Mouse (Mus musculus) hindbrain, embryonic 11.5 days (tissue): ENCODE measurements around the gene Krt31. TPM values are rescaled to one million over a fixed set of nuclear protein-coding genes. Genes with fewer than 3 reads are reported as not detected.

Experiments
- ATAC-seq: fragments of 200-750 bp; cut with Nextera tagmentation; 2 replicates; pipeline ENCODE4 v1.8.0; 2017; ENCODE audit warnings: mild to moderate bottlenecking, moderate TSS enrichment, moderate library complexity; ENCODE audit not compliant: low FRiP score
- DNase-seq: peaks from one replicate; pipeline ENCODE4 v3.0.0-alpha.2; 2015; ENCODE audit warnings: low spot score
- H3K27ac ChIP-seq: fragments of 300-500 bp; sonication (generic); 2 replicates; pipeline ENCODE4 v1.5.1; 2014; ENCODE audit warnings: mild to moderate bottlenecking, low read depth, low read length
- H3K27me3 ChIP-seq: fragments of 300-500 bp; sonication (generic); 2 replicates; pipeline ENCODE4 v1.6.1; 2014; ENCODE audit warnings: mild to moderate bottlenecking, low read length, moderate library complexity, mixed read lengths; ENCODE audit not compliant: control insufficient read depth, insufficient read depth
- H3K36me3 ChIP-seq: fragments of 300-500 bp; sonication (generic); 2 replicates; pipeline ENCODE4 v1.6.1; 2014; ENCODE audit warnings: mild to moderate bottlenecking, low read length, moderate library complexity, mixed read lengths; ENCODE audit not compliant: control insufficient read depth, insufficient read depth
- H3K4me1 ChIP-seq: fragments of 300-500 bp; sonication (generic); replicated peaks from 2 replicates; pipeline ENCODE4 v1.6.1; 2014; ENCODE audit warnings: low read length, mixed read lengths; ENCODE audit not compliant: control insufficient read depth, insufficient read depth
- H3K4me2 ChIP-seq: fragments of 300-500 bp; sonication (generic); replicated peaks from 2 replicates; pipeline ENCODE4 v1.6.1; 2014; ENCODE audit warnings: mild to moderate bottlenecking, low read depth, low read length
- H3K4me3 ChIP-seq: fragments of 300-500 bp; sonication (generic); 2 replicates; pipeline ENCODE4 v1.5.1; 2014; ENCODE audit warnings: low read depth, low read length
- H3K9ac ChIP-seq: fragments of 300-500 bp; sonication (generic); 2 replicates; pipeline ENCODE4 v1.6.1; 2014; ENCODE audit warnings: low read depth, low read length
- H3K9me3 ChIP-seq: fragments of 300-500 bp; sonication (generic); 2 replicates; pipeline ENCODE4 v1.6.1; 2016; ENCODE audit warnings: low read length; ENCODE audit not compliant: control insufficient read depth
- WGBS: fragments of 180-500 bp; shearing (Covaris S2); extraction: QIAGEN DNeasy Blood & Tissue Kit; methylation state at CpG from one replicate; pipeline ENCODE4 v1.1.7; 2014; 5-methylcytosine and 5-hydroxymethylcytosine counted together
- polyA plus RNA-seq: library from polyadenylated mRNA; unstranded; fragments of >200 nt; fragmentation: Nextera tagmentation; extraction: Ambion mirVana; gene quantifications from 2 replicates; pipeline ENCODE4 v1.2.1, GENCODE M21; 2014

Krt31 gene
- polyA plus RNA-seq, 1 experiment from 2014 or later, result not detected

GRCm38 (mm10) chr11:100058875-100059274, 8.5 kb upstream of the Krt31 start:
- Histone ChIP-seq H3K36me3 (no peaks in the 10 kb centered on the region), H3K27me3 (no peaks in the 10 kb centered on the region), H3K9ac (no peak overlapping the region), H3K9me3 (no peaks in the 10 kb centered on the region), H3K27ac (no peak overlapping the region), H3K4me1 (no peaks in the 10 kb centered on the region), H3K4me3 (no peak overlapping the region), H3K4me2 (no peak overlapping the region)
- DNase-seq, result peak; percentile 14
- 69% methylated on average over 8 of the region's 8 CpGs for WGBS
- ATAC-seq, result no peak

GRCm38 (mm10) chr11:100055686-100056655, 5.6 kb upstream of the Krt31 start:
- Histone ChIP-seq H3K27ac (no peak overlapping the region), H3K36me3 (no peaks in the 10 kb centered on the region), H3K4me3 (no peak overlapping the region), H3K4me2 (no peak overlapping the region), H3K9me3 (no peaks in the 10 kb centered on the region), H3K4me1 (no peaks in the 10 kb centered on the region), H3K9ac (no peak overlapping the region), H3K27me3 (no peaks in the 10 kb centered on the region)
- 83% methylated on average over 9 of the region's 9 CpGs for WGBS
- no peak for ATAC-seq
- DNase-seq, result no peak

GRCm38 (mm10) chr11:100047193-100047592, 3.2 kb downstream of the Krt31 start:
- no peak for ATAC-seq
- DNase-seq, result no peak
- H3K9ac ChIP-seq, result no peak overlapping the region
- no peaks in the 10 kb centered on the region for H3K36me3 ChIP-seq
- no peak overlapping the region for H3K4me2 ChIP-seq
- no peaks in the 10 kb centered on the region for H3K4me1 ChIP-seq
- H3K9me3 ChIP-seq, result no peaks in the 10 kb centered on the region
- 98% methylated on average over 2 of the region's 2 CpGs for WGBS
- H3K4me3 ChIP-seq, result no peak overlapping the region
- H3K27me3 ChIP-seq, result no peaks in the 10 kb centered on the region
- no peak overlapping the region for H3K27ac ChIP-seq

- ATAC-seq, result no peak
- WGBS, result 89% methylated on average over 6 of the region's 6 CpGs
Measured at GRCm38 (mm10) chr11:100046303-100046866, 4.0 kb downstream of the Krt31 start.

GRCm38 (mm10) chr11:100041454-100041853, 8.9 kb downstream of the Krt31 start, which contains the start of gene Krt34:
Gene Krt34 (minus strand): TSS chr11:100041554.
- no peak for DNase-seq
- Histone ChIP-seq H3K36me3 (no peaks in the 10 kb centered on the region), H3K4me2 (no peak within 1 kb of the TSS), H3K27me3 (no peaks in the 10 kb centered on the region), H3K4me1 (no peaks in the 10 kb centered on the region), H3K4me3 (no peak within 1 kb of the TSS), H3K9ac (no peak within 1 kb of the TSS), H3K27ac (no peak within 1 kb of the TSS), H3K9me3 (no peaks in the 10 kb centered on the region)
- ATAC-seq, result no peak
- 88% methylated on average over 6 of the region's 6 CpGs for WGBS

More at GRCm38 (mm10) chr11:100046303-100046866, 4.0 kb downstream of the Krt31 start:
- H3K27ac ChIP-seq, result no peak overlapping the region
- H3K4me3 ChIP-seq, result no peak overlapping the region
- H3K9ac ChIP-seq, result no peak overlapping the region
- DNase-seq, result no peak
- H3K27me3 ChIP-seq, result no peaks in the 10 kb centered on the region
- no peaks in the 10 kb centered on the region for H3K36me3 ChIP-seq
- no peaks in the 10 kb centered on the region for H3K4me1 ChIP-seq
- no peaks in the 10 kb centered on the region for H3K9me3 ChIP-seq
- H3K4me2 ChIP-seq, result no peak overlapping the region

- ATAC-seq, result no peak
- Histone ChIP-seq H3K9me3 (no peaks in the 10 kb centered on the region), H3K9ac (no peak within 1 kb of the TSS), H3K27me3 (no peaks in the 10 kb centered on the region), H3K27ac (no peak within 1 kb of the TSS), H3K4me3 (no peak within 1 kb of the TSS), H3K4me1 (no peaks in the 10 kb centered on the region), H3K36me3 (no peaks in the 10 kb centered on the region), H3K4me2 (no peak within 1 kb of the TSS)
- 83% methylated on average over 6 of the region's 6 CpGs for WGBS
- no peak for DNase-seq
Measured at GRCm38 (mm10) chr11:100029768-100030167, 20.6 kb downstream of the Krt31 start, which contains the start of gene Krt33b. Gene Krt33b (minus strand): TSS chr11:100029868.

- no peak overlapping the region for H3K9ac ChIP-seq
- no peaks in the 10 kb centered on the region for H3K36me3 ChIP-seq
- no peak overlapping the region for H3K27ac ChIP-seq
- no peak overlapping the region for H3K4me2 ChIP-seq
- H3K9me3 ChIP-seq, result no peaks in the 10 kb centered on the region
- no peak for DNase-seq
- ATAC-seq, result no peak
- no peaks in the 10 kb centered on the region for H3K4me1 ChIP-seq
- H3K27me3 ChIP-seq, result no peaks in the 10 kb centered on the region
- WGBS, result 89% methylated on average over 5 of the region's 5 CpGs
- H3K4me3 ChIP-seq, result no peak overlapping the region
Measured at GRCm38 (mm10) chr11:100021438-100021837, 28.9 kb downstream of the Krt31 start.

GRCm38 (mm10) chr11:100019466-100019865, 30.9 kb downstream of the Krt31 start:
- no peak overlapping the region for H3K4me2 ChIP-seq
- H3K36me3 ChIP-seq, result no peaks in the 10 kb centered on the region
- H3K9me3 ChIP-seq, result no peaks in the 10 kb centered on the region
- 96% methylated on average over 1 of the region's 1 CpGs for WGBS
- no peaks in the 10 kb centered on the region for H3K4me1 ChIP-seq
- no peak for DNase-seq
- no peak for ATAC-seq
- H3K9ac ChIP-seq, result no peak overlapping the region
- no peak overlapping the region for H3K27ac ChIP-seq
- H3K27me3 ChIP-seq, result no peaks in the 10 kb centered on the region
- H3K4me3 ChIP-seq, result no peak overlapping the region
